Mouse (Mus musculus): ENCODE results near the gene Klhl33. TPM values are rescaled to one million over a fixed set of nuclear protein-coding genes. Genes with fewer than 3 reads are reported as not detected.

The Klhl33 gene
- polyA plus RNA-seq (2014; fragmentation: Illumina TruSeq; extraction: RNeasy Lipid Tissue Mini Kit (QIAGEN cat#74804); ENCODE audit: low read depth, low replicate concordance), result 1.9 TPM

DNA sequence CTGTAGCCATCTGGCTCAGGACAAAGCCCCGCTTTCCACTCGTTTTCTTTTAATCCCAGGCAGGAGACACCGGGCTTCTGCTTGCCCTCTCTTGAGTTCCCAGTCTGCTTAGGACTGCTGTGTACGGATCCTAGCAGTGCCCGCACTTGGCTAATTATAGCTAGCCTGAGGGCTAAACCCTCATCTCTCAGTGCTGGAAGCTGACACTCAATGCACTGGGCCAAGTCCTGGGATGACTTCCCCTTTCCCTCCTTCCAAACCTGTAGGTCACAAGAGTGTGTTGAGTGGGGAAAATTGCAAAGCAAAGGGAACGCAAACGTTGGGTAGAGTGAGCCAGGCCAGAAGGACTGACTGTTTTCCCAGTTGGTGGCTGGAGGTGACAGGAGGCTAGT, at the start of gene Klhl33:
Gene Klhl33, minus strand, starts transcription at position 134 of the 392 bp plus-strand sequence.

DNA sequence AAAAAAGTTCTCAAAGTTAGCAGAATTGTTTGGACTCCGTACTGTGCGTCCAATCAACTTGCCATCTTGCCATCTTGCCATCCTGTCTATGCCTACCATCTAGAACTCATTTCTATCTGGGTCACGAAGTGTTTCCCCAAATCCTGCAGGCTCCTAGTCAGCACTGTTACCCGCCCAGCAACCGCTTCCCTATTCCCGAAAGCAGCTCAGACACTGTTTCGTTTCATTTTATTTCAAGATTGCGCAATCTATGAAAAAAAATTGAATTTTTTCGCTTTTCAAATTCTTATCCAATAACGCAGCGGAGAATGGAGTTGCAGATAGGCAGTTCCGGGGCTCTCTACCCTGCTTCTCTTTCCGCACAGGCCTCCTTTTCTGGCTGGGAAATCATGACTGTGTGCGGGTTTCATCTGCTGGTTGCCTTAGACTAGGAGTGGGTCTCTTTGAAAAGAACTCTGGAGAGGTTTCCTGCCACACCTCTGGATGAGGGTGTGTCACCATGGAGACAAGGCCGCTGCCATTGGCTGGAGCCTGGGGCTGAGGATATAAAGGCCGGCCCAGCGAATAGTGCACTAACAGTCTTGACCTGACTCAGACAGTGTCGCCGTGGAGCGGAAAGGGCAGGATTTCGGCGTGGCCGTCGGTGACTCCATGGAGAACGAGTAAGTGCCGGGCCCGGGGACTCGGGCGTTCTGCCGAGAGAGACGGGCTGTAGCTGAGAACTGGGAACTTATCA, 46.8 kb upstream of the Klhl33 start, which contains the start of gene Gm49342:
Gene Gm49342, plus strand, starts transcription at position 586 of the 736 bp plus-strand sequence.

DNA sequence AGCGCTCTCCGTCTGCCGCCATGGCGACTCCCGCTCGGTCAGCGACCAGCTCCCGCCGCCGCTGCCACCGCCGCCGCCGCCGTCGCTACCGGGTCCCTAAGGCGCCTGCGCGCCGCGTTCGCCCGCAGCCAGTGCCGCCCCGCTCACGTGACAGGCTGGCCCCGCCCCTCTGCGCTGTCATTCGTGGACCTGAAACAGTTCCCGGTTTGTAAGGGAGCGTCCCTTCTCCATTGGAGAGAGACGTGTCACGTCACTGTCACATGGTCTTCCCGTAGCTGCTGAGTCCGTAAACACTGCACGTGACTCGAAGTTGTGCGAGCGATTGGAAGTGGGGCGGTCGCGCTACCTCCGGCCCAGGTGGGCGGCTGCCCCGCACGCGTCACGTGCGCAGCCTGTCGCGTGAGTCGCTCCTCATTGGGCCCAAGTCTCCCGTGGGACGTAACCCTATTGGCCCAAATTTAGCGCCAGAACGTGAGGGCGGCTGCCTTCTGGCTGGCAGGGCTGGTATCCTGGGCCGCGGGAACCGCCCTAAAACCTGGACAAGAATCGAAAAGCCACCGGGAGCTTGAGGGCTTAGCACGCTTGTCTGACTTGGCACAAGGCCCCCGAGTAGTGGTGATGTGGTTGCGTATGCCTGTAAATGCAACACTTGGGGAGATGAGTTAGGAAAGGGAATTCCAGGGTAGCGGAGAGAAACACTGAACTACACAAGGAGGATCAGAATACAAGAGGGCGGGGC, 33.6 kb upstream of the Klhl33 start, which contains the start of the genes Pip4p1 and Pnp:
Gene Pip4p1, minus strand, starts transcription at position 103 of the 739 bp plus-strand sequence.
Gene Pnp, plus strand, starts transcription at position 329 of the 739 bp plus-strand sequence.

DNA sequence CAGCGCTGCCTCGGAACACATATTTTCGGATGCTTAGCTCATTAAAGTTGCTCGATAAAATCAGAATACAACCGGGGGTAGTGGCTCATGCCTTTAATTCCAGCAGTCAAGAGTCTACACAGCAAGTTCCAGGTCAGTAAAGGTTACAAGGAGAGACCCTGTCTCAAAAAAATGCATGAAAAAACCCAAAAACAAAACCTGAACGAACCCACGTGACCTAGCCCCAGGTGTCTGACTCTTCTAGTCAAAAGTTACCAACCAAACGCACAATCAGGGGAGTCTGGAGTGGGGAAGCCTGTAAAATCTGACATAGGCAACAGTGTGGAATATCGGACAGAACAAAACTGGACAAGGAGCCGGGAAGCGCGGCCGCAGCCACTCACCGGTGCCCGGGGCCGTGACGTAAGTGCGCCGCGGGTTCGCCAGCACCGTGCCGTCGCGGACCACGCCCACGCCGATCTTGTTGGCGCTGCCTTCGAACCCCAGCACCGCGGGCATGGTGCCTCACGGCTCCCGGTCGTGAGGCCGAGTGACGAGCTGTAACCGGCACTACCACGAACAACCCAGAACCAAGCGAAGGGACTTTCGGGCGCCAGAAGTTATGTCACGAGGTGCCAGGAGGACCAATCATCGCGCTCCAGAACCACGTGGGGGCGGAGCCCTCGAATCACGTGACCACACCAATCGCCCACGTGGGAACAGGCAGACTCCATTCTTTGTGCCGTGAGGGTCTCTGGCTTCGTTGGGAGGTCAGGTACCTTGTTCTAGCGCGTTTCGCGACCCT, 27.2 kb upstream of the Klhl33 start, which contains the start of the genes Osgep and Apex1:
Gene Osgep, minus strand, starts transcription at position 613 of the 784 bp plus-strand sequence.
Gene Apex1, plus strand, starts transcription at position 688 of the 784 bp plus-strand sequence.

DNA sequence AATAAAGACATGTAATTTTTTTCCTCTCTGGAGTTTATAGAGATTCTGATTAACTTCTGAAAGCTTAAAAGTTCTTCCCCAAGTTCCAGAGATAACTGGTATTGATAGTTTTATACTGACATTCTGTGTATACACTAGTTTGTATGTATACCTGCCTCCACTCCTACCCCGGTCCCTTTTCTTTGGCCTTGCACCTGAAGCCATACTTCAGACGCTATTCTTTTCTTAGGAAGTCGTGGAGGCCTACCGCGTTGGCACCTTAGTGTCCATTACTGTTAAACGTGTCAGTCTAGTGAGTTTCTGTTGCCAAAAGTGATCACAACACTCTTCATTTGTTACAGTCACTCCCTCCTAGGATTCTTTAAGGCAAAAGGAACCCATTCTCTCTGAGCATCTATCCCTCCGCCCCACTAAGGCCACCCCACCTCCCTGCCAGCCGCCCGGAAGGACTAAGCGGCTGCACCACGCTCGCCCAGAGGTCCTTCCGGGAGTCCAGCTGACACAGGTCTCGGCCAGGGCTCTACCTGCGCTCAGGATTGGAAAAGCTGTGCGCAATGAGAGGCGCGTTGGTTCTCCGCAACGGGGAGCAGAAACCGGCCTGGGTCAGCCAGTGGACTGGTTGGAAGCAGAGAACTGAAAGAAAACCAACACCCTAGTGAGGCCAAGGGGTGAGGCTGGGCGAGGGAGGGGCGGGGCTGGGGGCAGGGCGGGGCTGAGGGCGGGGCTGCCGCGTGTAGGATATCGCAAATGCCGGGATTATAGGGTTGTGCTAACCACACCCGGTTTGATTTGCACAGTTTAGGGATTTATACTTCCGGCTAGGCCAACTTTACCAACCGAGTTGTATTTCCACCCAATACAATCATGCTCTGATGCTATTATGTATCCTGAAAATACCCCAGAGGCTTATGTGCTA, 27.2 kb downstream of the Klhl33 start, which contains the start of gene Tep1:
Gene Tep1, minus strand, starts transcription at position 672 of the 916 bp plus-strand sequence.

Other genes starting within 250 kb of the Klhl33 start
- gene Olfr747, start 204.3 kb downstream of the Klhl33 start, polyA plus RNA-seq (2014; fragmentation: Illumina TruSeq; extraction: RNeasy Lipid Tissue Mini Kit (QIAGEN cat#74804); ENCODE audit: low read depth, low replicate concordance), result not detected
- gene Olfr748, start 190.1 kb downstream of the Klhl33 start, polyA plus RNA-seq (2014; fragmentation: Illumina TruSeq; extraction: RNeasy Lipid Tissue Mini Kit (QIAGEN cat#74804); ENCODE audit: low read depth, low replicate concordance), result not detected
- not detected for gene Olfr749, start 152.4 kb downstream of the Klhl33 start, polyA plus RNA-seq (2014; fragmentation: Illumina TruSeq; extraction: RNeasy Lipid Tissue Mini Kit (QIAGEN cat#74804); ENCODE audit: low read depth, low replicate concordance)
- gene Ttc5, start 112.0 kb downstream of the Klhl33 start, polyA plus RNA-seq (2014; fragmentation: Illumina TruSeq; extraction: RNeasy Lipid Tissue Mini Kit (QIAGEN cat#74804); ENCODE audit: low read depth, low replicate concordance), result 33.6 TPM
- gene Ccnb1ip1, start 89.8 kb downstream of the Klhl33 start, polyA plus RNA-seq (2014; fragmentation: Illumina TruSeq; extraction: RNeasy Lipid Tissue Mini Kit (QIAGEN cat#74804); ENCODE audit: low read depth, low replicate concordance), result not detected
- 33.7 TPM for gene Parp2, start 89.7 kb downstream of the Klhl33 start, polyA plus RNA-seq (2014; fragmentation: Illumina TruSeq; extraction: RNeasy Lipid Tissue Mini Kit (QIAGEN cat#74804); ENCODE audit: low read depth, low replicate concordance)
- gene Tep1, start 26.9 kb downstream of the Klhl33 start, polyA plus RNA-seq (2014; fragmentation: Illumina TruSeq; extraction: RNeasy Lipid Tissue Mini Kit (QIAGEN cat#74804); ENCODE audit: low read depth, low replicate concordance), result 28.4 TPM
- 66.1 TPM for gene Osgep, start 27.4 kb upstream of the Klhl33 start, polyA plus RNA-seq (2014; fragmentation: Illumina TruSeq; extraction: RNeasy Lipid Tissue Mini Kit (QIAGEN cat#74804); ENCODE audit: low read depth, low replicate concordance)
- 65.9 TPM for gene Apex1, start 27.5 kb upstream of the Klhl33 start, polyA plus RNA-seq (2014; fragmentation: Illumina TruSeq; extraction: RNeasy Lipid Tissue Mini Kit (QIAGEN cat#74804); ENCODE audit: low read depth, low replicate concordance)
- 62.6 TPM for gene Pip4p1, start 33.3 kb upstream of the Klhl33 start, polyA plus RNA-seq (2014; fragmentation: Illumina TruSeq; extraction: RNeasy Lipid Tissue Mini Kit (QIAGEN cat#74804); ENCODE audit: low read depth, low replicate concordance)
- 85.6 TPM for gene Pnp, start 33.6 kb upstream of the Klhl33 start, polyA plus RNA-seq (2014; fragmentation: Illumina TruSeq; extraction: RNeasy Lipid Tissue Mini Kit (QIAGEN cat#74804); ENCODE audit: low read depth, low replicate concordance)
- gene Gm49342, start 47.0 kb upstream of the Klhl33 start, polyA plus RNA-seq (2014; fragmentation: Illumina TruSeq; extraction: RNeasy Lipid Tissue Mini Kit (QIAGEN cat#74804); ENCODE audit: low read depth, low replicate concordance), result 94.9 TPM
- gene Pnp2, start 58.5 kb upstream of the Klhl33 start, polyA plus RNA-seq (2014; fragmentation: Illumina TruSeq; extraction: RNeasy Lipid Tissue Mini Kit (QIAGEN cat#74804); ENCODE audit: low read depth, low replicate concordance), result 6.4 TPM
- 2,147 TPM for gene Rnase10, start 110.2 kb upstream of the Klhl33 start, polyA plus RNA-seq (2014; fragmentation: Illumina TruSeq; extraction: RNeasy Lipid Tissue Mini Kit (QIAGEN cat#74804); ENCODE audit: low read depth, low replicate concordance)
- gene Rnase9, start 144.4 kb upstream of the Klhl33 start, polyA plus RNA-seq (2014; fragmentation: Illumina TruSeq; extraction: RNeasy Lipid Tissue Mini Kit (QIAGEN cat#74804); ENCODE audit: low read depth, low replicate concordance), result 2,038 TPM
- gene Rnase11, start 152.7 kb upstream of the Klhl33 start, polyA plus RNA-seq (2014; fragmentation: Illumina TruSeq; extraction: RNeasy Lipid Tissue Mini Kit (QIAGEN cat#74804); ENCODE audit: low read depth, low replicate concordance), result 24.1 TPM
- 742 TPM for gene Rnase12, start 160.2 kb upstream of the Klhl33 start, polyA plus RNA-seq (2014; fragmentation: Illumina TruSeq; extraction: RNeasy Lipid Tissue Mini Kit (QIAGEN cat#74804); ENCODE audit: low read depth, low replicate concordance)
- gene Olfr750, start 176.9 kb upstream of the Klhl33 start, polyA plus RNA-seq (2014; fragmentation: Illumina TruSeq; extraction: RNeasy Lipid Tissue Mini Kit (QIAGEN cat#74804); ENCODE audit: low read depth, low replicate concordance), result not detected
- gene Rnase4, start 193.6 kb upstream of the Klhl33 start, polyA plus RNA-seq (2014; fragmentation: Illumina TruSeq; extraction: RNeasy Lipid Tissue Mini Kit (QIAGEN cat#74804); ENCODE audit: low read depth, low replicate concordance), result 182 TPM
- 18.2 TPM for gene Ang, start 193.6 kb upstream of the Klhl33 start, polyA plus RNA-seq (2014; fragmentation: Illumina TruSeq; extraction: RNeasy Lipid Tissue Mini Kit (QIAGEN cat#74804); ENCODE audit: low read depth, low replicate concordance)
- gene Eddm3b, start 216.9 kb upstream of the Klhl33 start, polyA plus RNA-seq (2014; fragmentation: Illumina TruSeq; extraction: RNeasy Lipid Tissue Mini Kit (QIAGEN cat#74804); ENCODE audit: low read depth, low replicate concordance), result 270 TPM
- gene Rnase6, start 226.4 kb upstream of the Klhl33 start, polyA plus RNA-seq (2014; fragmentation: Illumina TruSeq; extraction: RNeasy Lipid Tissue Mini Kit (QIAGEN cat#74804); ENCODE audit: low read depth, low replicate concordance), result 13.8 TPM
- 1.8 TPM for gene Rnase1, start 249.3 kb upstream of the Klhl33 start, polyA plus RNA-seq (2014; fragmentation: Illumina TruSeq; extraction: RNeasy Lipid Tissue Mini Kit (QIAGEN cat#74804); ENCODE audit: low read depth, low replicate concordance)

Measured in adipose tissue, adult 10 weeks (tissue).